Mouse (Mus musculus) heart, embryonic 15.5 days (tissue): ENCODE results near the gene Mtmr3. TPM values are rescaled to one million over a fixed set of nuclear protein-coding genes. Genes with fewer than 3 reads are reported as not detected.
A peak's percentile ranks its signal among the peaks of the same experiment; 100 is the strongest.
"Not testable (repeated sequence)": the region's sequence is repeated elsewhere in the genome, so short reads cannot be mapped to it uniquely, and the experiment has no call there.

Experiments
- ATAC-seq: fragments of 200-750 bp; cut with Nextera tagmentation; replicated peaks from 2 replicates; pipeline ENCODE4 v1.8.0; 2017; ENCODE audit warnings: low read depth, moderate TSS enrichment; ENCODE audit not compliant: insufficient number of reproducible peaks, insufficient read depth, low FRiP score
- H3K27ac ChIP-seq: fragments of 300-500 bp; sonication (generic); 2 replicates; pipeline ENCODE4 v1.5.1; 2015; ENCODE audit warnings: mild to moderate bottlenecking, inconsistent platforms
- H3K27me3 ChIP-seq: fragments of 300-500 bp; sonication (generic); 2 replicates; pipeline ENCODE4 v1.6.1; 2015; ENCODE audit warnings: inconsistent platforms
- H3K36me3 ChIP-seq: fragments of 300-500 bp; sonication (generic); 2 replicates; pipeline ENCODE4 v1.6.1; 2015; ENCODE audit warnings: mild to moderate bottlenecking, inconsistent platforms
- H3K4me1 ChIP-seq: fragments of 300-500 bp; sonication (generic); replicated peaks from 2 replicates; pipeline ENCODE4 v1.6.1; 2015; ENCODE audit warnings: inconsistent platforms
- H3K4me2 ChIP-seq: fragments of 300-500 bp; sonication (generic); 2 replicates; pipeline ENCODE4 v1.6.1; 2015; ENCODE audit warnings: inconsistent platforms, mild to moderate bottlenecking, moderate library complexity
- H3K4me3 ChIP-seq: fragments of 300-500 bp; sonication (generic); 2 replicates; pipeline ENCODE4 v1.5.1; 2015; ENCODE audit warnings: mild to moderate bottlenecking, inconsistent platforms
- H3K9ac ChIP-seq: fragments of 300-500 bp; sonication (generic); 2 replicates; pipeline ENCODE4 v1.6.1; 2015; ENCODE audit warnings: mild to moderate bottlenecking, inconsistent platforms
- H3K9me3 ChIP-seq: fragments of 300-500 bp; sonication (generic); replicated peaks from 2 replicates; pipeline ENCODE4 v1.6.1; 2016; ENCODE audit warnings: inconsistent platforms
- WGBS: fragments of 180-500 bp; shearing (Covaris S2); methylation state at CpG from one replicate; pipeline ENCODE4 v1.1.7; 2015; ENCODE audit warnings: mixed read lengths; 5-methylcytosine and 5-hydroxymethylcytosine counted together
- polyA plus RNA-seq: library from polyadenylated mRNA; unstranded; fragments of >200 nt; fragmentation: Nextera tagmentation; extraction: Ambion mirVana; gene quantifications from 2 replicates; pipeline ENCODE4 v1.2.1, GENCODE M21; 2015

Gene Mtmr3
- polyA plus RNA-seq, 1 experiment from 2014 or later = 18.9 TPM

- Histone ChIP-seq H3K4me3 (no peak overlapping the region), H3K36me3 (no peaks in the 10 kb centered on the region), H3K9ac (no peak overlapping the region), H3K4me2 (no peak overlapping the region), H3K4me1 (peaks cover 30% of the 10 kb centered on the region), H3K27ac (no peak overlapping the region), H3K27me3 (no peaks in the 10 kb centered on the region), H3K9me3 (no peaks in the 10 kb centered on the region)
- WGBS = 86% methylated on average over 3 of the region's 3 CpGs
- ATAC-seq = no peak
Measured at GRCm38 (mm10) chr11:4599916-4600315, 5.3 kb upstream of the Mtmr3 start.

GRCm38 (mm10) chr11:4598411-4598810 is 3.7 kb upstream of the Mtmr3 start:
- no peak for ATAC-seq
- no peaks in the 10 kb centered on the region for H3K9me3 ChIP-seq
- no peaks in the 10 kb centered on the region for H3K36me3 ChIP-seq
- no peak overlapping the region for H3K9ac ChIP-seq
- H3K4me2 ChIP-seq = no peak overlapping the region
- 86% methylated on average over 2 of the region's 2 CpGs for WGBS
- H3K4me3 ChIP-seq = no peak overlapping the region
- H3K27me3 ChIP-seq = no peaks in the 10 kb centered on the region
- H3K27ac ChIP-seq = no peak overlapping the region
- peaks cover 17% of the 10 kb centered on the region for H3K4me1 ChIP-seq

- no peaks in the 10 kb centered on the region for H3K27me3 ChIP-seq
- H3K4me1 ChIP-seq = peaks cover 17% of the 10 kb centered on the region
- H3K9ac ChIP-seq = peak overlapping the region; percentile 100
- peak overlapping the region; percentile 89 for H3K4me3 ChIP-seq
- under 1% methylated on average over 43 of the region's 45 CpGs for WGBS
- peak overlapping the region; percentile 97 for H3K27ac ChIP-seq
- ATAC-seq = peak; percentile 90
- no peaks in the 10 kb centered on the region for H3K9me3 ChIP-seq
- no peaks in the 10 kb centered on the region; the same call in 1 of the 2 replicates for H3K36me3 ChIP-seq
- peak overlapping the region; percentile 61 for H3K4me2 ChIP-seq
Measured at GRCm38 (mm10) chr11:4593849-4594607, 635 bp downstream of the Mtmr3 start.

- H3K27ac ChIP-seq = peak overlapping the region; percentile 97; the same call in 1 of the 2 replicates
Measured at GRCm38 (mm10) chr11:4593491-4593848, 1.2 kb downstream of the Mtmr3 start.

DNA sequence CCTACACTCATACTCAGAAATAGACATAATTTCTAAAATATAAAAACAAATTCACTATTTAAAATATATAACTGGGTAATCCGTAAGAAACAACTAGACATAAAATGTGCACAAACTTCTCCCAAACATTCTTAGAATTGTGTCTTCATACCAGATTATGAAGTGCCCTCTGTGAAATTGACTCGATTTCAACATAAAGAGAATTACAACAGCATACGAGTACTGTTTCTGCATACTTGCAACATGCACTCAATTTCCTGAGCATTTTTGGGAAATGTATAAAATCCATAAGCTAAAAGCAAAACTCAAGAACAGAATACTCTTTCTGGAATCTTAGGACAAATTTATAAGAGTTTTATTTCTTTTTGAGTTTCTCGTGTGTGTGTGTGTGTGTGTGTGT is 2.9 kb downstream of the Mtmr3 start:
- H3K4me2 ChIP-seq = no peak overlapping the region
- ATAC-seq = no peak
- peaks cover 17% of the 10 kb centered on the region for H3K4me1 ChIP-seq
- WGBS = 84% methylated on average over 4 of the region's 4 CpGs
- no peaks in the 10 kb centered on the region for H3K27me3 ChIP-seq
- no peaks in the 10 kb centered on the region for H3K9me3 ChIP-seq
- H3K27ac ChIP-seq = no peak overlapping the region
- no peaks in the 10 kb centered on the region; the same call in 1 of the 2 replicates for H3K36me3 ChIP-seq
- no peak overlapping the region for H3K4me3 ChIP-seq
- H3K9ac ChIP-seq = no peak overlapping the region

More at GRCm38 (mm10) chr11:4593491-4593848, 1.2 kb downstream of the Mtmr3 start:
- no peaks in the 10 kb centered on the region; the same call in 1 of the 2 replicates for H3K36me3 ChIP-seq
- ATAC-seq = no peak
- no peaks in the 10 kb centered on the region for H3K27me3 ChIP-seq
- H3K4me2 ChIP-seq = peak overlapping the region; percentile 61
- 25% methylated on average over 5 of the region's 5 CpGs for WGBS
- H3K9ac ChIP-seq = peak overlapping the region; percentile 100
- peaks cover 17% of the 10 kb centered on the region for H3K4me1 ChIP-seq
- H3K4me3 ChIP-seq = peak overlapping the region; percentile 89
- no peaks in the 10 kb centered on the region for H3K9me3 ChIP-seq

DNA sequence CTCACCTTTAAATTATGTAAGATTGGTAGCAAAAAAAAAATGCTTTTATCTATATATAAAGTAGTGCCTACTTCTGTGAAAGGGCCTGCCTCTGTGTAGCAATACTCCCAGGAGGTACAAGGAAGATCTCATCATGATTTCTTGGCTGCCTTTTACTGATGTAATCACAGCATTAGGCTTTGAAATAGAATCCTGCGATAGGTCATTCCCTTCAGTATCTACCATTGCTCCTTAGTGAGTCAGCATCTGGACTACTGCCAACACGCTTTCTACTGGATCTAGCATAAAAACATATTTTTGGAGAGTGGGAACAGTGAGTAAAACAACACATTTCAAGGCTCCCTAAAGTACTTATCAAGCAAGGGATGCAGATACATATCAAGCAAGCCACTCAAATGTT is 16.0 kb downstream of the Mtmr3 start:
- Histone ChIP-seq H3K4me3 (no peak overlapping the region), H3K27me3 (no peaks in the 10 kb centered on the region), H3K9me3 (no peaks in the 10 kb centered on the region), H3K4me1 (peaks cover 15% of the 10 kb centered on the region), H3K9ac (no peak overlapping the region), H3K27ac (no peak overlapping the region), H3K36me3 (no peaks in the 10 kb centered on the region), H3K4me2 (no peak overlapping the region)
- ATAC-seq = no peak
- 32% methylated on average over 2 of the region's 2 CpGs for WGBS

GRCm38 (mm10) chr11:4577079-4577478 is 17.6 kb downstream of the Mtmr3 start:
- Histone ChIP-seq H3K4me3 (no peak overlapping the region), H3K4me1 (peaks cover 15% of the 10 kb centered on the region), H3K27me3 (no peaks in the 10 kb centered on the region), H3K9me3 (no peaks in the 10 kb centered on the region), H3K4me2 (no peak overlapping the region), H3K27ac (no peak overlapping the region), H3K9ac (no peak overlapping the region), H3K36me3 (no peaks in the 10 kb centered on the region)
- 83% methylated on average over 2 of the region's 2 CpGs for WGBS
- no peak for ATAC-seq

DNA sequence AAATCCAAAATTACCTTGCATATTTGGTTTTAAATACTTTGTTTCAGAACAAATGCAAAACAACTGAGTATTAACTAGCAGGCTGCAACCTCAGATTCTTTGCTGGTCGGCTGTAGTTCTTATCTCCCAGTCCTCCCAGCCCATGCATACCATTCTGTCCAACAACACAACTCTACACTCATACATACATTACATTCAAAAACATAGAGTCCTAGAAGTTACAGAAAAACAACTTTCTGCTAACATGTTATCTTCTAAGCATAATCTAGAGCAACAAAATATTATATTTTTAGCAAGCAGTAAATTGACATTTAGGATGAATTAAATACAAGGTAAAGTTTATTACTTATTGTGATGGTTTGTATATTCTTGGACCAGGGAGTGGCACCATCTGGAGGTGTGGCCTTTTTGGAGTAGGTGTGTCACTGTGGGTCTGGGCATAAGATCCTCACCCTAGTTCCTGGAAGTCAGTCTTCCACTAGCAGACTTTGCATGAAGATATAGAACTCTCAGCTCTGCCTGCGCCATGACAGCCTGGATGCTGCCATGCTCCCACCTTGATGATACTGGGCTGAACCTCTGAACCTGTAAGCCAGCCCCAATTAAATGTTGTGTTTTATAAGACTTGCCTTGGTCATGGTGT is 18.5 kb downstream of the Mtmr3 start:
- not testable (repeated sequence) for ATAC-seq, H3K9ac ChIP-seq

DNA sequence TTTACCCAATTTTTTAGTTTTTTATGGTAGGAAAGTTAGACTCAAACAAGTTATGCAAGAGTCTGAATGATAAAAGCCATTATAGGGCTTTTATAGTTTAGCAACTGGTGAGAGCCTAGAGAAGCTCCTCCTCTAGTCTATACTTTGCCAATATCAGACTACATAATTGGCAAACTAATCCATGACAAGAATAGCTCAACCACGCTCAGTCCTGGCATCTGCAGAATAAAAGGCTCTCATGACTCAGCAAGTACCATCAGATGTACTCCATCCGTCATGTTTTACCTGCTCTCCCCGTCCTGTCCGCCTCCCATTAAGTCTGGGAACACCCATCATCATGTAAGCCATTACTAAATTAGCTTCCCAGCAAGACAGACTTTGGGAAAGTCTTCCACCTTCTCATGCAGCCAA is 23.2 kb downstream of the Mtmr3 start:
- H3K4me3 ChIP-seq = no peak overlapping the region
- H3K9me3 ChIP-seq = no peaks in the 10 kb centered on the region
- no peaks in the 10 kb centered on the region for H3K27me3 ChIP-seq
- H3K36me3 ChIP-seq = no peaks in the 10 kb centered on the region
- no peak for ATAC-seq
- no peak overlapping the region for H3K4me2 ChIP-seq
- H3K27ac ChIP-seq = no peak overlapping the region
- H3K9ac ChIP-seq = no peak overlapping the region
- H3K4me1 ChIP-seq = peaks cover 20% of the 10 kb centered on the region
- WGBS = 66% methylated on average over 4 of the region's 4 CpGs

More for the DNA sequence above, 18.5 kb downstream of the Mtmr3 start:
- peaks cover 22% of the 10 kb centered on the region for H3K4me1 ChIP-seq
- H3K4me2 ChIP-seq, H3K9me3 ChIP-seq, H3K36me3 ChIP-seq, H3K4me3 ChIP-seq, H3K27me3 ChIP-seq, H3K27ac ChIP-seq: not testable (repeated sequence)
- 58% methylated on average over 2 of the region's 2 CpGs for WGBS

GRCm38 (mm10) chr11:4566333-4566732 is 28.3 kb downstream of the Mtmr3 start:
- H3K27ac ChIP-seq = no peak overlapping the region
- H3K4me2 ChIP-seq = no peak overlapping the region
- WGBS = 95% methylated on average over 6 of the region's 6 CpGs
- H3K4me3 ChIP-seq = no peak overlapping the region
- no peaks in the 10 kb centered on the region for H3K9me3 ChIP-seq
- H3K9ac ChIP-seq = no peak overlapping the region
- H3K27me3 ChIP-seq = no peaks in the 10 kb centered on the region
- H3K36me3 ChIP-seq = no peaks in the 10 kb centered on the region
- ATAC-seq = no peak
- H3K4me1 ChIP-seq = peaks cover 6% of the 10 kb centered on the region

DNA sequence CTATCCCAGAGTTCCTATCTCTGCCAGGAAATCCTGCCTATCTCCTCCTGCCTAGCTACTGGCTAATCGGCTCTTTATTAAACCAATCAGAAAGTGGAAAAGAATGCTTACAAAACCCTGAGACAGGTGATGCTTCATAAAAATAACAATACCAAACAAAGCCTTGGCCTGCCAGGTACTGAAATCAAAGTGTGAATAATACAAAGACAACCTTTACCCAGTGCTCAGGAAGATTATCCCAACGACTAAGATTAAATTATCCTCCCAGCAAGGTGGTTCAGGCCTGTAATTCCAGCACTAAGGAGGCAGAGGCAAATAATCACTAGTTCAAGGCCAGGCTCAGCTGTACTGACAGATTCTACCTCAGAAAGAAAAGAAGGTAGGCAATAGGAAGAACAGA is 29.1 kb downstream of the Mtmr3 start:
- no peak overlapping the region for H3K27ac ChIP-seq
- no peaks in the 10 kb centered on the region for H3K27me3 ChIP-seq
- H3K36me3 ChIP-seq = no peaks in the 10 kb centered on the region
- no peak for ATAC-seq
- H3K9me3 ChIP-seq = no peaks in the 10 kb centered on the region
- WGBS = 72% methylated on average over 2 of the region's 2 CpGs
- H3K4me2 ChIP-seq = no peak overlapping the region
- no peak overlapping the region for H3K9ac ChIP-seq
- peaks cover 4% of the 10 kb centered on the region; the same call in 1 of the 2 replicates for H3K4me1 ChIP-seq
- no peak overlapping the region for H3K4me3 ChIP-seq
